Mouse (Mus musculus): ENCODE results near the gene Myo16.

Gene Myo16

DNA sequence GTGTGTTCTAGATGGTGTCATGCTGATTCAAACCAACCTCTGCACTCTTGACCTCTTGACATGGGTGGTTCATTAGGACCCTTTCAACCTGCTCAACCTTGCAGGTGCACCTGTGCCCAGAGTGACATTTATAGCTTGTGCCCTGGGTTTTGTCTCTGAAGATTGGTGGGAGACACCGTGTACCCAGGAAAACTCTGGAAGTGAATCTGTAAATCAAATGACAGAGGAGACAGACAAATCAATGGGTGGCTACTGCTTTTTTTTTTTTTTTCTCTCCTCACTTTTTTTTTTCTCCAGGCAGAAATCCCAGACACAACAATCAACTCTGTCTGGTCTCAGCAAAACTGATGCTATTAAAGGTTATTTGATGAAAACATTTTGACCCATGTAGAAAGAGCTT, 329.2 kb downstream of the Myo16 start:
- no peak for DNase-seq

DNA sequence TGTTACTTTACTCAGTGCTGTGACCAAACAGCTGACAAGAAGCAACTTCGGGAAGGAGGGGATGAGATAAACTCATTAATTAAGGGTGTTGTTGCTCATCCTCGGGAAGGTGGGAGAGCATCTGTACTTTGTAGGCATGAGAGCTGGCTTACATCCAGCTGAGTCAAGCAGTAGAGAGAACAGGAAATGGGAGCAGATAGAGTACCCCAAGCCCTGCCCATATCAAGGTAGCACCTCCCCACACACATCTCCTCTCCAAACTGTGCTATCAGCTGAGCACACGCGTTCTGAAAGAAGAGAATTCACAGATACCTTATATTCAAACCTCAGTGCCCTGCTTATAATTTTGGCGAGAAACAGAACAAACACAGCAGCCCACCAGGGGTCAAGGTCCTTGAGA, 330.1 kb downstream of the Myo16 start:
- no peak for DNase-seq

DNA sequence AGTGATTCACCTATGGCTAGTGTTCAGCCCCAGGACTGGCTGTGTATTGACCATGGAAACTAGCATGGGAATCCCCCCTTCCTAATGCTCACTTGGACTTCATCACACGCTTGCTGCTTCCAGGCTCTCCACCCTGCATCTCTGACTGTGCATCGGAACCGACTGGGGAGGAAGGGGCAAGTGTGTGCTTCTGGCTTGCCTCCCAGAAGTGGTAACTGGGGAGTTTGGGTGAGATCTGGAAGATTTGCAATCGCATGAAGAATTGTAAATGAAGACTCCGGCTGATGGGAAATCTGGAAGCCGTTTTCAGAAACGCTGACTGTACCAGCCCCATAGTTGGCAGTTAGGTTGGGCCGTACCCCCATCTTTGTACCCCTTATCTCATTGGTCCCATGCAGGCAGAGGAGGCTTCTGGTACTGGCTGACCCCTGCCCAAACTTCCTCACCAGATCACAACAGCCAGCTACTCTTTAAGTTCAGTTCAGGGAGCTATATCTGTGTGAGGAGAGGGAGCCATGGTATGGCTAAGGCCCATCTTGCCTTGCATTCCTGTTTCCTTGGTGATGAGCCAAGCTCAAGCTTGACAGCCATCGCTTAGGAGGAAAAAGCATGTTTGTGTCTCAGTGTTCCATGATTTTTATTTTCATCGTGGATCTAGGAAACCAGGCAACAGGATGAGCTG, 336.2 kb downstream of the Myo16 start:
- no peak for DNase-seq

DNA sequence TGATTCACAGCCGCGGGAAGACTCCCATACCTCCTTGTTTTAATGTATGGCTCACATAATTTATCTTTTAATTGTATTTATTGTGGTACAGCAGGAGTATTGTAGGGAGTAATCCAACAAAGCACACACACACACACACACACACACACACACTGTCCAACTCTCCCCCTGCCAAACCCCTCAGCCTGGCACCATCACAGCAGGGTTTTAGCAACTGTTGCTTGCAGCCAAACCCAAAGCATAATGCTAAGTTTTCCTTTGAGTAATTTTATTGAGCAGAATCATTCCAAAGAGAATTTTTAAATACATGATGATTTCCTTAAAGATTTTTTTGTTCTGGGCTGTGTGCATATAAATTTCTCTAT, 336.7 kb downstream of the Myo16 start:
- DNase-seq: no peak

DNA sequence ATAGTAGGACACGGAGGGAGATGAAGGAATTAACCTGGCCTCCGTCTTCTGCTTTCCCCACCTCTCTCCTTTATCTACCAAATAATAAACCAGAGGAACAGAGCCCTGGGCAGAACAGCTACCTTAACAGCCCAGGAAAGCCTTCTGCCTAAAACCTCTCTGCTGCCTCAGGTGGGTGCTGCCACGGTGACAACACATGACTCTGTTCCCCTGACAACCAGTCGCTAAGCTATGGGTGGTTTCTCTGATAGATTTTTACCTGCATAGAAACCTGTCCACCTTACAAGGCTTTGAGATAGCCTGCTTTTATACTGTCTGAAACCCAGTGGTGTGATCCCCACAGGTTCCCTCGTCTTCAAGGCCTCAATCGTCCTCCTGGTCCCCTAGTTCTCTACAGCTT, 337.2 kb downstream of the Myo16 start:
- DNase-seq: no peak

DNA sequence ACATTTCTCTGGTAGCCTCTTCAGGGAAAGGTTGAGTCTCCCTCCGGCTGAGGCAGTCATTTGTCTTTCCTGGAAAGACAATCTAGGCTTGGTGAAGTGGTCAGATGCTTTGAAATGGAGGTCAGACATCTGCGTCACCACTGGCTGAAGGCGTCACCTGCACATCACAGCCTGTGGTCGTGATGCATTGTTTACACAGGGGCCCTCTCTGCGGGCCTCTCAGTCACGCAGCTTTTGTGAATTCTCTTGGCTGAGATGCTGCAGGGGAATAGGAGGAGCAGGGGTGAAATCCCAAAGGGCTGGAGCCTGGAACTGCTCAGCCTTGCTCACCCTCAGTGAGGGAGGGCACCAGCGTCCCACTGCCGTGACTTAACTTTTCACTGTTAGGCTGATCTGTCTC, 346.1 kb downstream of the Myo16 start:
- DNase-seq: no peak

DNA sequence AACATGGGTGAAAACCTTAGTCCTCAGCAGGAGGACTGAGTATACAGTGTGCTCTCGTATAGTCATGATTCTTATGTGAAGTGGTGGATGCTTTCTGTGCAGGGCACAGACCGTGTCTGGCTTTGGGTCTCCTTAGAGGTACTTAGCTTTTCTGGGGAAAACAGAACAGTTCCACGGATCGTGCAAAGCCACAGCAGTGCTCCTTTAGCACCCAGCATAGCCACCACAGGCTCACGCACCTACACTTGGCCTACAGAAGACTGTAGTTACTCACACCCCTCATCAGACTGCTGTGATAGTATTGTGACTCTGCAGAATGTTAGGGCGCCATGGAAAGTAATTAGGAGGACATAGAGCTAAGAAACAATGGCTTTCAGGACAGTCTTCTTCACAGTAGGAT, 346.8 kb downstream of the Myo16 start:
- no peak for DNase-seq

DNA sequence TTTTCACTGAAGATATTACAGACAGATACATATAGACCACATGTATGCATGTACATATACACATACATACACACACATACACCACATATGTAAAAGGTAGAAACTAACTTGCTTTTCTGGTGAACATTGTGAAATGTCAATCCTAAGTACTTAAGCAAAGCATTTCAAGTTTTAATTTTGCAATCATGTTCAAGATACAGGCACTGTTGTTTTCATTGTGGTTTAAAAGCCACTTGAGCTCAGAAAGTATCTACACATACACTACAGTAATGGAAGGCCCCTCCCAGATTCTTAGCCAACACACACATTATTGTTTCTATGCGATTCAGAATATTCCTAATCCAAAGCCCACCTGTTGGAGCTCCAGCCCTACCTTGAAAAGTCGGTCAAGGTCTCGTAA, 348.0 kb downstream of the Myo16 start:
- no peak for DNase-seq

DNA sequence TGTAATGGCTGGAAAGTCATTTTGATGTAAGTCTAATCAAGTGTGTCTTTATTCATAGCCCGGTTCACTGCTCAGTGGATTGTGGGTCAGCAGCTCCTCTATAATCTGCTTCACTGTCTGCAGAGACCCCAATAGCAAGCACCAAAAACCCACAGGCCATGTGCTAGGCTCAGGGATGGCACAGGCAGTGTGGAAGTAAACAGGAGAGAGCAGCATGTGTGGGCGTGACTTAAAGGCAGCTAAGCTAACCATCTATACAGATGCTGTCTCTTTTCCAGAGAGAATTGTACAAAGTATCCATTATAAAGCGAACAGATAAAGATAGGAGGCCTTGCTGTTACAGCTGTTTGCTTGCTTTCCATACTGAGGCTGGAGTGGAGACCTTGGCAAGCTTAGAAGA, 358.4 kb downstream of the Myo16 start:
- no peak for DNase-seq

DNA sequence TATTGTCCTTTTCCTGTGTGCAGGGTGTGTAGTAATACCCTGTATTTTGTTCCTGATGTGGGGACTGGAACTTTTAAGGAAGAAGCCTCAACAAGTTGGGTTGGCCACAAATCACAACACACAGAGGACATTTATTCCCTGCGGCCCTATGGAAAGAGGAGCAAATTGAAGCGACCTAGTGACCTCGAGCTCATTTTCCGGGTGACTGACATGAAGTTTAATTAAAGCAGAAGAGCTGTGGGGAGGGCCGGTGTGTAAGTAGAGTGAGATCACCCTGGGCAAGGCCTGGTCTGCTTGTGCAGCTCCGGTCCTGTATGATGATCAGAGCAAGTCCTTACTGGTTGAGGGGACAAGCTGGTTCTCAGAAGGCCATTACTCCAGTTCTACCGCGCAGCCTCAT, 363.7 kb downstream of the Myo16 start:
- no peak for DNase-seq

DNA sequence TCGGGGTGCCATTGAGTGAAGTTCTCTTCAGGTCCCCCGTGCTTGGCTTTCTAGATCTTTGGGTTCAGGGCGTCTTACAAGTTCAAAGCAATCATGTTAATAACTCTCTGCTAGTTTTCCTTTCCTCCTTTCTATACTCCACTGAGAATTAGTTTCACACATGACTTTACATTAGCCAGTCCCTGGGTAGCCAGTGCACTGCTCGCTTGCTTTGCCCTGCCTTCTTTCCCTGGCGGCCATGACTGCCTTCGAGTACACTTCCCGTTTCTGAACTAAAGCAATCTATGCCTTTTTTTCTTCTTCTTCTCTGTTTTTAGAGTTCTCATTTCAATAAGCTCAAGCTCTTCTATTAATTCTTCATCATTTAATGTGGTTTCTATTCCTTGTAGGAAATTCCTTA, 365.6 kb downstream of the Myo16 start:
- DNase-seq: no peak

DNA sequence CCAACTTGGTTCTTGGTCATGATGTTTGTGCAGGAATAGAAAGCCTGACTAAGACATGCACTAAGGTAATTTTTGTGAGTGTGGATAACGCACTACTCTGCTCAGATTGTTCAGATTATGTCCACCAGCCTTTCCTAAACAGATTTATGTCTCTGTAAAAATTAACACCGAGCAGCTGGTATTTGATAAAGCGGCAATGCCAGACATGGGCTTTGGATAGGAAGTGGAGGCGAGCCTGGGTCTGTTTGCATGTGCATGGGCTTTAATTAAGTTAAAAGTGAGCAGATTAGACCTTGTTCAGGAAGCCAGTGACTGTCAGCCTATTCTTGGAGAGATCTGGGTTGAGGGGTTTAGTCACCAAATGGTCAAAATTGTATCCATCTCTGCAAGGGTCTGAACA, 367.8 kb downstream of the Myo16 start:
- no peak for DNase-seq

DNA sequence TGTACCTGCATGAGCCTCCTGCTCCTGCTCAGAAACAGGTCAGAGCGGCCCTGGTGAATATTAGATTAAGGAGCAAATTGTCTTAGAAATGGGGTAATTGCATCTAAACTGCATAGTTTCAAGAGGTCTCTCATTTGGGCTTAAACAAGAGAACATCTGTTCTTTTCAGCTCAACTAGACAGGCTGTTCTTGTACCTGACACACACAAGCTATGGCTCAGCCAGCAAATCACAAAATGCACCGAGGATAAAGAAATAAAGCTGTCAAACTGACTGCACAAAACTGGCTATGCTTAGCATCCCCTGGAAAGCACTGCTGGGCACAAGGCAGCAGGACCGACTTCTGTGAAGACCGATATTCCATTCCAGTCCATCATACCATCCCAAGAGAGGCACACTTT, 372.0 kb downstream of the Myo16 start:
- DNase-seq: no peak

DNA sequence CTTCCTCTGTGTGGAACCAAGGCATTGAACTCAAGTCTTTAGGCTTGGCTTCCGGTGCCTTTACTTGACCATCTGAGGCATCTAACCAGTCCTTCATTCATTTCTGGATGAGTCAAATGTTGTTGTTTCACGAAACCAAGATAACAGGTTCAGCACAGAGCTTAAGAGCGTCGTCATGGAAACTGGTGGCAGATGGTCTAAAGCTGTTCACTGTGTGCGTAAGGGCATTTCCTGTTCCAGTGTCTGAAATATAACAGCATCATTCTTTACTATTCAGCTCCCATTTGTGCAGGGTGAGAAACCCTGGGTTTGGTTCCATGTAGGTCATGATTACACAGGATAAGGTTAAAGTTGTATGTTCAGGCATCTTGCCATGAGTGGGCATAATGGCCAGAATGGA, 372.9 kb downstream of the Myo16 start:
- DNase-seq: no peak

DNA sequence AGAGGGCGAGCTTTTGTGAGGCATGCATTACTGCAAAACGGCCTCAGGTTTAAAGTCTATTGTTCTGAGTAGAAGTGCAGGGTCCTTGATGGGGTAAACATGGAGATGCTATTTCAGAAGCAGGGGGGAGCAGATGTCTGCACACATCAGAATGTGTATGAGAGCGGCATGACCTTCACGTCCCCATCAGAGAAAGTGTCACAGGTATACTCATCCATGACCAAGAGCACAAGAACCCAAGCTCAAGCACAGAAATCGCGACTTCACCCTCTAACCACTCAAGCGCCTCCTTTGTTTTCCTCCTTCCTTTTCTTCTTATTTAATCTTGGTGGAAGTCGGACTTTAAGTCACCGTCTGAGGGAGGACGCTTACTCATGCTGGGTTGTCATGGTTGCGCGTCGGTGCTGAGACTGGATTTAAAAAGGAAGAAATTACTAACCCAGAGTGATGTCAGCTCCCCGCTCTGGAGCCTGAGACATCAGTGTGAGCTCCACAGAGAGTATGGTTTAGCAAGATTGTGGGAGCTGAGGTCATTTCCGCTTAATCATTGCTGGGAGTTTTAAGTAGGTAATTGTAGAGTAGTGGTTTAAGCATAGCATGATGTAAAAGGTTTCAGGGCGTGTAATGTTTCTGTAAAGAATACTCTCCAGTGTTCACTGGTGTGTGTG, 381.0 kb downstream of the Myo16 start:
- DNase-seq: no peak

DNA sequence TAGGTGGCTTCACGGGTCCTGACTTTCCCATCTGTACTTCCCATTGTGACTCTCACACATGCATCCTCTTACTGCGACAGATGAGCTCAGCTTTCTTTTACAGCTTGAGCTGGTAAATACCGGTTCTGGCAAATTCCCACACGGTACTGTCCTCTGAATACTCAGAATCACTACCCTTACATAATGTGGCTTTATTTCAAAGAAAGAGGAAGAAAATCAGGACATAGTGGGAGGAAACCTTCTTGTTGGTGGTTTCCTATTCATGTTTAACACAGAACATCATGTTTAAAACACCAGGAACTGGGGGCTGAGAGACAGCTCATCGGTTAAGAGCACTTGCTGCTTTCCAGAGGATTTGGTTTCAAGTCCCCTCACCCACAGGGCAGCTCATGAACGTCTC, 384.6 kb downstream of the Myo16 start:
- no peak for DNase-seq

DNA sequence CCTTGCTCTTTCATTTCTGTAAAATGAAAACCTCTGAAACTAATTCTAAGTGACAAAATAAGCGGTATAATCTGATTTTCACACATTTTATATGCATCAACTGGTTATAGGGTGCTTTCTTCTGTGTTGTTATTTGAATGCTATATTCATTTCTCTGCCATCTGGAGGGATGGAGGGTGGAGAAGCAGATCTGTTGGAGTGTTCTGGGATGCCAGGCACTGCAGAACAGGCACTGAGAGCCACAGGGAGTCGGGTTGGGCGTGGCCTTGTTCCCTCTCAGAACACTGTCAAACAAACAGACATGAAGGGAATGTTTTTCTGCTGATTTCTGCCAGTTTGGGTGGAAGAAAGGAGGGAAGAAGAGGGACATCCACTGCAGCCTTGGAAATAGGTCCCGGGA, 386.0 kb downstream of the Myo16 start:
- DNase-seq: no peak

DNA sequence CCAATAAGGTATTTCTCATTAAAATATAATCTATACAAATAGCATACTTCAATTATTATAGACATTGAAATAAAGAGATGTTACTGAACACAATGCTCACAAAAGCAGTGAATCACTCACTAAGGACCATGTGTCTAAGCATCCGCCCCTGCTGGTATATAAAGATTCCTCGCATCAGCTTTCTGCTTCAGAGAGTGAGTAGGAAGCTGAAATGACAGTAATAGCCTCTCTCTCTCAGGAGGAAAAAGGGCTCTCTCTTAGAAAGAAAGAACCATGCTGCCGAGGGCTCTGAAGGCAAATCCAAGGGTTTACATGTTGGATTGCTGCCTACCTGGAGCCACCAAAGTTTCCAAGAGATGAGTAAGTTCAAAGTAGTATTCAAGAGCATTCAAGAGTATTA, 392.2 kb downstream of the Myo16 start:
- DNase-seq: no peak

DNA sequence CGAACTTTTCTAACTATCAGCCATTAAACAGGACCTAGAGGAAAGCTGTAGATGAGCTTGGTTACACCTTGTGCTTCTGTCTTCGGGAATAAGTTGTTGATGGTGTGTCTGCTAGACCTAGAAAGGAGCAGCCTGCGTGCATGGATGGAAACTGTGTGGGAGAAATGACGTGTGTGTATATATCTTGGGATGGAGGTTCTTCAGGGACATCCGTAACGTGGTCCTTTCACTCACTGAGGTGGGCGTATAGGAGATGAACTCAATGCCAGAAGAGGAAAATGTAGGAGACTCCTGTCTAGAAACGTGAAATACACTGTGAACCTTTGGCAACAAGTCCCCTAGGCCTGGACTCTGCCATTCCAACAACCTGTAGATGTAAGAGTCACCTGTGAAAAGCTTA, 392.8 kb downstream of the Myo16 start:
- no peak for DNase-seq

DNA sequence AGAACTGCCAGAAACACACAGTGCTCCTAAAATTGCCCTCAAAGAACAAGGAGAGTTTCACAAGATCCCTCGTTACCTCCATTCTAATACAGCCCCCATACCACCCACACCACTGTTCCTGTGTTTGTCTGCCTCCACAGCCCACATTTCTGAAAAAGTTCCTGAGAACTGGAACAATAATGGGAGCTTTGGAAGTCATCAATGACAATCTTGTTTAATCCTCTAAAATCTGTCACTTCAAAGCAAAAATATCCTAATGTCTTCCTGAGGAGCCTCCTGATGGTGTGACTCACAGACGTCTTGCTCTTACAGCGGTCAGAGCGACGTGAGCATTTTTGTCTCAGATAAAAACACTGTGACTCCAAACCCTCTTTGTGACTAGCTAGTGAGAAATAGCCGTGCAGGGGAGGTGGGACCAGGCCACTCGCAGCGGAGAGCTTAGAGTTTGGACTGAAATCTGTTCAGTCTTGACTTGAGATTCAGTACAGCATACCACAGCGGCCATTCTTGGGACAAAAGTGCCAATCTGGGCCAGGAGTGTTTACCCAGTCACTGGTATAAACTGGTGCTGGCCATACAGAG, 394.4 kb downstream of the Myo16 start:
- no peak for DNase-seq

DNA sequence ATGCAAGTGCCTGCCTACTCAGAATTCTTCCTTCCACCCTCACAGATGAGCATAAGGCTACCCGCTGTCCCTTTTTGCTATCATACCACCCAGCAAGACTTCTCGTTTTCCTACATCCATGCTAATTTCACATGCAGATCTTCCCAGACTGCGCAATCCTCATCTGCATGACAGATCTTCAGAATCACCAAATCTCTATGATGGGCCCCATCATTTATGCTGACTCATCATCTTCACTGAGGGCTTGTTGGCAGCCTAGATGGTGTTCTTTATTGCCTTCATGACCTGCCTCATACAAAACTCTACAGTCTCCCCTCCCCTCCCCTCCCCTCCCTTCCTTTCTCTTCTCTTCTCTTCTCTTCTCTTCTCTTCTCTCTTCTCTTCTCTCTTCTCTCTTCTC, 395.7 kb downstream of the Myo16 start:
- no peak for DNase-seq

DNA sequence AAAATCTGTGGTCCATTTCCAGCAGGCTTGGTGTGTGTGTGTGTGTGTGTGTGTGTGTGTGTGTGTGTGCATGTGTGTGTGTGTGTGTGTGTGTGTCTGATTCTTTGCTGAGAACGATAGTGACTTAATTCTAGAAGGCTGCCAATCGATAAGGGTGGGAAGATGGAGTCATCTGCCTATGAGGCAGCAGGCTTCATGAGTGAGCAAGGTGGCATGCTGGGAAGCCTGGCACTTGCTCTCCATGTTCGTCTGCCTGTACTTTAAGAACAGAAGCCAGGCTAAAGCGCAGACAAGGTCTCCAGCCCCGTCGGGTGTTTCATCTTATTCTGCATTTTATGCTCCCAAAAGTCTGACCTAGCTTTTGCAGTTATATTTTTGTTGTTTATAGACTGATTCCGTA, 404.2 kb downstream of the Myo16 start:
- DNase-seq: no peak

DNA sequence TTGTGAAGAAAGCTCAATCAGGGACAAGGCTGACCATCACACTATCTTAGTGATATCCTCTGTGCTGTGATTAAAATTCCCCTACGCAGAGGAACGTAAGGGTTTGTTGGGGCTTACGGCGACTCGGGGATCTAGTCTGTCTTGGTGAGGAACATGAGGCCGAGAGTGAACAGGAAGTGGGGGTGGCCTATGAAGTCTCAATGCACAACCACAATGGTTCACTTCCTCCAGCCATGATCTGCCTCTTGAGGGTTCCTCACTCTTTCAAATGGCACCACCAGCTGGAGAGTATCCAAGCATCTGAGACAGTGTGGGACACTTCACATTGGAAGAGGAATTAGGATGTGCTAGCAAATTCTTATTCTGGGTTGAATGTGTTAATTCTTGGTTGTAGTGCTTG, 405.8 kb downstream of the Myo16 start:
- DNase-seq: no peak

DNA sequence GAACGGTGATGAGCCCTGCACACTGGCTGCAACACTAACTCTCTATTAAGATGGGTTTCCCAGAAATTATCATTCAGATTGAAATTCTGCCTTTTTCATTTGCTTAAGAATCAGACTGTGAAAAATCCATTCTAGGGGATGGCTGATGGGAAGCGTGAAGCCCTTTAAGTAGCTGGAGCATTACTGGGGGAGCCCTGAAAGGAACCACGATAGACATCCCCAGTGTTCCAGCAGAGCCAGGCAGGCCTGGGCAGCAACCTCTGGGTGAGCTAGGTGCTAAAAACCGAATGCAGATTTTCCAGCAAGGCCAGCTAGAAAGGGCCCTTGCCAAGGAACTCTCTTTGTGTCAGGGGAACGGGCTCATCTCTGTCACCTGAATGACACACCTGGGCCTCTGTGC, 407.9 kb downstream of the Myo16 start:
- no peak for DNase-seq

DNA sequence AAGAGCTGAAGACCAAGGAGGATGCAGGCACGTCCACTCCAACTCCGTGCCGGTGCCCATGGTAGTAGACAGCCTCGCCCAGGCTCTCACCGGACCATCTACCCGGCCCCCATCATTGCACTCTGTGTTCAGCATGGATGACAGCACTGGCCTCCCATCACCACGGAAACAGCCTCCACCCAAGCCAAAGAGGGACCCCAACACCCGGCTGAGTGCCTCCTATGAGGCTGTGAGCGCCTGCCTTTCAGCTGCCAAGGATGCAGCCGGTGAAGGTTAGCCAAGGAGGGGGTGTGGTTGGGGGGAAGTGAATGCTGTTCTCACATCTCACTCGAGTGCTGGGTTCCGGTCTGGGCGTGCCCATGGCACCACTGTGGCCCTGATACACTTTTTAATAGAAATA, 408.3 kb downstream of the Myo16 start:
- DNase-seq: no peak
